Mouse (Mus musculus): ENCODE measurements at regions not wholly inside any gene's neighbourhood (a gene's known extent, or its start where the extent isn't known, plus 50 kb on each side); places are given as distances from the start of the nearest gene placed in this dataset.

- TF ChIP-seq GATA1 (IDR thresholded peaks at IDR 0.05; ENCODE audit: borderline replicate concordance, low read length): no peak
- TF ChIP-seq CTCF (IDR thresholded peaks at IDR 0.05; ENCODE audit: low read depth, low read length): no peak
- no peak for TF ChIP-seq POLR2AphosphoS5 (IDR thresholded peaks at IDR 0.05; ENCODE audit: insufficient replicate concordance, low read depth, low read length)
These were observed 250.5 kb upstream of the Fbxl7 start for GRCm38 (mm10) chr15:27145860-27146259.

Data from G1E (cell line).